Mouse (Mus musculus) CD8-positive naive resting alpha-beta T cell, adult 2 months (primary cell): Measurements from ENCODE around the gene Olfr1471.
"Not testable (repeated sequence)": the region's sequence is repeated elsewhere in the genome, so short reads cannot be mapped to it uniquely, and the experiment has no call there.

Experiments used
- DNase-seq, 2 experiments: peaks; one replicate each; pipeline ENCODE4 v3.0.0; 2022; ENCODE audit warnings: low read depth in 2 of 2, low spot score in 2 of 2

The Olfr1471 gene

DNA sequence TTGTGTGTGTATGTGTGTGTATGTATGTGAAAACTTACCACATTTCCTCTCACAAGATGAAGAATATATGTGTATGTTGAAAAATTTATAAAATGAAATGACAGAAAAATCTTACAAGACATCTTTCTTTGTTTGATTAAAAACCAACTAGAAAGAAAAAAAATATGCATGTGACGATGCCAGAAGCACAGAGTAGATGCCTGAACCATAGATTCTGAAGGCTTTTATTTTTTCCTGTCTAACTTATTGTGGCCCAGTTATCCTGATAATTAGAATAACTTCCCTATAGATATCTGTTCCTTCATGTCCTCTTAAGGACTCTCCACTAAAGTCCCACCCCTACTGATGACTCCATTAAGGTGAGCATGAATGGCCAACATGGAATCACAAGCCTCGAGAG lies at the start of gene Olfr1471:
Gene Olfr1471, plus strand, starts transcription at position 301 of the 400 bp plus-strand sequence.
- not testable (repeated sequence) for DNase-seq

DNA sequence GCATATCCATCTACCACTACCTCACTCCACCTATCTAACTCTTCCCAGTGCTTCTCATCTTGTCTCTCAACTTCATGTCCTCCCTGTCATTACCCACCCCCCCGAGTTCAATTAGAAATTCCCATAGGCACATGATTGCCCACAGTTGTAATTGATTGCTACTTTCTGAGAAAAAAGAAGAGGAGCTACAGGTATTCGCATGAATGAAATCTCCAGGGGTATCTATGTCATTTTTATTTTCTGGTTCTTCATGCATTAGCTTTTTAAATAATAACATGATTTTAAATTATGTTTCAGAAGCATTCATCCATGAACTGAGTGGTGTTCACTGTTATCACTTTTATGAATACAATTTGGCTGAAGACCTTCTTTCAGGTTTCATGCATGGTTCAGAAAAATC lies 35.7 kb upstream of the Olfr1471 start, which contains the start of gene Olfr1469:
Gene Olfr1469, plus strand, starts transcription at position 301 of the 400 bp plus-strand sequence.
- no peak for DNase-seq

- no peak for DNase-seq
Observed at GRCm38 (mm10) chr19:13455986-13456385, 12.8 kb downstream of the Olfr1471 start, which contains the start of gene Olfr1472. TSS of gene Olfr1472 (minus strand) at chr19:13456086.

GRCm38 (mm10) chr19:13469265-13469664 lies 26.1 kb downstream of the Olfr1471 start, which contains the start of gene Olfr1474:
TSS of gene Olfr1474 (plus strand) at chr19:13469565.
- DNase-seq = not testable (repeated sequence)

DNA sequence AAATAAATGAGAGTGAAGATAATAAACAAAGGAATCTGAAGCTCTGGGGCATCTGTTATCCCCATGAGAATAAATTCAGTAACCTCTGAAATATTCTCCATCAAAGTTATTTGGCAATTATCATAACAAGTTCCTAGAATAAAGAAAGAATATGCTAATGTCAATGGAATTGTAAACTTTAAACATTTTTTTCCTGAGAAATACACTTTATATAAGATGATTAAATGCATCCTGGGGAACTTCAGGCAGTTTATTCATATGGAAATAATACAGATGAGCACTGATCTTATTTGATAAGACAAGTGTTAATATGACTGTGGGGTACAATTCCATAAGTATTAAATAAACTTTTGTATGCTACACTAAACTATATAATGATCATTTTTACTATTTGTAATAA lies 36.9 kb downstream of the Olfr1471 start, which contains the start of gene Olfr1475:
Gene Olfr1475, minus strand, starts transcription at position 101 of the 400 bp plus-strand sequence.
- no peak for DNase-seq

DNA sequence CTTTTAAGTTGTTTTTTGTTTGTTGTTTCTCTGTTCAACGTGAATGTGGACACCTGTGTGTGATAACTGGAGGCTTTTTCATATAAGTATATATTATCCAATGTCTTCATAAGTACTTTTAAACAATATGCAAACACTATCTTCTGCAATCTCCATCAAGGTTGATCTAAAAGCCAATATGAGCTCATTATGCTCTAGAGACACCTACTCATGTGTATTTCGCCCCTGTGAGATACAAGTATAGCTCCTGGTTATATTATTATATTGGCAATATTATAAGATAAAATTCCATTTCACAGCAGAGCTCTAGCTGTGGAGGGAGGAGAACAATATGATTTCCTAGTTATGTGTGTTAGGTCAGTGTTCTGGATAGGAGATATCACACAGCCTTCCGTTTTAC lies 57.0 kb downstream of the Olfr1471 start, which contains the start of gene Olfr1477:
Gene Olfr1477, plus strand, starts transcription at position 301 of the 400 bp plus-strand sequence.
- no peak for DNase-seq
